Mouse (Mus musculus) embryo, embryonic 9.5 days (tissue): ENCODE results near the gene Tbl1xr1.

Experiments used
- DNase-seq: peaks from one replicate; pipeline ENCODE4 v3.0.0-alpha.2; 2017; ENCODE audit errors: extremely low spot score

The Tbl1xr1 gene

GRCm38 (mm10) chr3:22142846-22143641, 66.6 kb downstream of the Tbl1xr1 start:
- DNase-seq, result no peak

GRCm38 (mm10) chr3:22144255-22144654, 67.8 kb downstream of the Tbl1xr1 start:
- no peak for DNase-seq

GRCm38 (mm10) chr3:22147433-22147927, 71.0 kb downstream of the Tbl1xr1 start:
- no peak for DNase-seq

- DNase-seq, result no peak
Measured at GRCm38 (mm10) chr3:22148306-22148932, 72.0 kb downstream of the Tbl1xr1 start.

GRCm38 (mm10) chr3:22150872-22151530, 74.5 kb downstream of the Tbl1xr1 start:
- DNase-seq, result no peak

GRCm38 (mm10) chr3:22152773-22153172, 76.3 kb downstream of the Tbl1xr1 start:
- no peak for DNase-seq

GRCm38 (mm10) chr3:22154522-22154921, 78.1 kb downstream of the Tbl1xr1 start:
- no peak for DNase-seq

- DNase-seq, result no peak
Measured at GRCm38 (mm10) chr3:22156397-22156796, 79.9 kb downstream of the Tbl1xr1 start.

GRCm38 (mm10) chr3:22162948-22163347, 86.5 kb downstream of the Tbl1xr1 start:
- DNase-seq, result no peak

GRCm38 (mm10) chr3:22167856-22168255, 91.4 kb downstream of the Tbl1xr1 start:
- no peak for DNase-seq

GRCm38 (mm10) chr3:22168432-22168831, 92.0 kb downstream of the Tbl1xr1 start:
- no peak for DNase-seq

GRCm38 (mm10) chr3:22171526-22171925, 95.1 kb downstream of the Tbl1xr1 start:
- DNase-seq, result no peak

- DNase-seq, result no peak
Measured at GRCm38 (mm10) chr3:22172410-22172809, 96.0 kb downstream of the Tbl1xr1 start.

- DNase-seq, result no peak
Measured at GRCm38 (mm10) chr3:22173171-22173570, 96.7 kb downstream of the Tbl1xr1 start.

GRCm38 (mm10) chr3:22174232-22174631, 97.8 kb downstream of the Tbl1xr1 start:
- no peak for DNase-seq

- no peak for DNase-seq
Measured at GRCm38 (mm10) chr3:22180076-22180475, 103.6 kb downstream of the Tbl1xr1 start.

GRCm38 (mm10) chr3:22181026-22181425, 104.6 kb downstream of the Tbl1xr1 start:
- no peak for DNase-seq

GRCm38 (mm10) chr3:22185265-22185664, 108.8 kb downstream of the Tbl1xr1 start:
- DNase-seq, result no peak

GRCm38 (mm10) chr3:22190498-22190897, 114.0 kb downstream of the Tbl1xr1 start:
- DNase-seq, result peak; percentile 12

GRCm38 (mm10) chr3:22192931-22193330, 116.5 kb downstream of the Tbl1xr1 start:
- DNase-seq, result no peak

GRCm38 (mm10) chr3:22194185-22194856, 117.9 kb downstream of the Tbl1xr1 start:
- no peak for DNase-seq

- no peak for DNase-seq
Measured at GRCm38 (mm10) chr3:22198802-22199201, 122.3 kb downstream of the Tbl1xr1 start.
